Mouse (Mus musculus): ENCODE data around the gene Gm5294.

DNA sequence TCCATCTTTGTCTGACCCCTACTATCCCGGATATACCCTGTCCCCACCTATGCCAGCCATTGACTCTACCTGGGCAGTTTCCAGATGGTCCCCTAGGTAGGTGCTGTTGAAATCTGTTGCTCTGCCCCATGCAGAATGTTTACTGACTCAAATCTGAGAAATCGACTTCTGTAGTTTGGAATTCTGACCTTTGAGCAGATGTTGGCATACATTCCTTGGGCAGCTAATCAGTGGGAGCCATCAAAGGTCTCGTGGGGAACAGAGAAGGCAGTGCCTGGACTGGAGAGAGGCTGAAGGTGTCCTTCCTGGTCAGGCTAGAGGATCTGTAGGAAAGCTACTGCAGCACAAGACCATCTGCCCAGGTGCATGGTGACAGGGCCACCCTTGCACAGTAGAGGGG is 5.2 kb downstream of the Gm5294 start:
- TF ChIP-seq USF1 (IDR thresholded peaks at IDR 0.05; ENCODE audit: low read depth) (no peak), CTCF (IDR thresholded peaks at IDR 0.05; ENCODE audit: control insufficient read depth, insufficient read depth, insufficient read length) (no peak)
